Mouse (Mus musculus) 3T3-L1 (cell line): Measurements from ENCODE around the gene Stx5a.
A peak's percentile ranks its signal among the peaks of the same experiment; 100 is the strongest.

Experiments
- DNase-seq: peaks from one replicate; pipeline ENCODE4 v3.0.0-alpha.2; 2015; ENCODE audit warnings: low read depth, low spot score

Gene Stx5a

GRCm38 (mm10) chr19:8798264-8798946 lies 57.2 kb downstream of the Stx5a start, which contains the start of gene Polr2g:
Polr2g (minus strand) TSS chr19:8798577.
- DNase-seq, result peak; percentile 98

DNA sequence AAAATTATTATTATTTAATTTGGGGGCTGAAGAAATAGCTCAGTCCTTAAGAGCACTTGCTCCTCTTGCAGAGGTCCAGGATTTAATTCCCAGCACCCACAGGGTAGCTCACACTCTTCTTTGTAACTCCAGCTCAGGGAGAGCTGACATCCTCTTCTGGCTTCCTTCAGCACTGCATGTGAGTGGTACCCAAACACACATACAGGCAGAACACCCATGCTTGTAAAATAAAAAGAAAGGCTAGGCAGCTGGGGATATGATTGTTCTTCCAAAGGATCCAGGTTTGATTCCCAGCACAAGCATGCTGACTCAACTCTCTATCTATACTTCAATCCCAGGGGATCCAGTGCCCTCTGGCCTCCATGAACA lies 57.7 kb downstream of the Stx5a start:
- peak; percentile 54 for DNase-seq

DNA sequence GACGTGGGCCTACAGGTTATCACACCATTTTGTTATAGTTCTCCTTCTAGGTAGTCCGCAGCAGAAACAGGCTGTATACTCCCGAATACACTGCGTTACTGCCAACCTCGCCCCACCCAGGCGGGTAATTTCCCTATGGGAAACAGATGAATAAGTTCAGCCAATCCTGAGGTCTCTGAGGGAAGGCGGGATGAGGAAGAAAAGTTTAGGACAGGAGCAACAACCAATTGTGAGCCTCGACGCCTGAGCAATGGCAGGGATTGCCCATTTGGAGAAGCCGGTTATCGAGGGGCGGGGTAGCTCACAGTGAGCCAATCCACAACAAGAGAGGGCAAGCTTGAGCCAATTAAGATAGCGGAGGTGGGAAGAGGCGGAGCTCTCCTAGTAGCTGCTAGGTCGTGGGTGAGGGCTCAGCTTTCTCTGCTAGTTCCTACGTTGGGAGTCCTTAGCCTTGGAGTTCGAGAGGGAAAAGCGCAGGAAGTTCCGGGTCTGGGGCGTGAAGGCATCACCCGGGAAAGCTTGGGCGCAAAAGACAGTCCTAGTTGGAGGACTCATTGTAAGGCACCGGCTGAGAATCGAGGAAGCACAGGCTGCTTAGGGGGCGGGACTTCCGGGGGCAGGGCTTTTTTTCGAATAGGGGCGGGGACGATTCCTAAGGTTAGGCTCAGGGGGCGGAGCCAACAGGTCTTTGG lies 61.1 kb downstream of the Stx5a start, which contains the start of gene Zbtb3:
TSS of gene Zbtb3 (plus strand) at position 426 of the 692 bp plus-strand sequence.
- peak; percentile 100 for DNase-seq

- DNase-seq, result peak; percentile 67
Measured at GRCm38 (mm10) chr19:8803204-8803780, 62.1 kb downstream of the Stx5a start.

- peak; percentile 30 for DNase-seq
Measured at GRCm38 (mm10) chr19:8803879-8804660, 62.9 kb downstream of the Stx5a start.
